Mouse (Mus musculus) lung, embryonic 14.5 days (tissue): ENCODE data around the gene Ablim1. TPM values are rescaled to one million over a fixed set of nuclear protein-coding genes. Genes with fewer than 3 reads are reported as not detected.

Source experiments
- ATAC-seq: fragments of 200-750 bp; cut with Nextera tagmentation; 2 replicates; pipeline ENCODE4 v1.8.0; 2017; ENCODE audit warnings: mild to moderate bottlenecking, moderate TSS enrichment, moderate library complexity; ENCODE audit not compliant: insufficient read depth
- DNase-seq: peaks from one replicate; pipeline ENCODE4 v3.0.0-alpha.2; 2015
- H3K27ac ChIP-seq: fragments of 300-500 bp; sonication (generic); 2 replicates; pipeline ENCODE4 v1.5.1; 2014; ENCODE audit warnings: low read depth, mild to moderate bottlenecking, moderate library complexity
- H3K27me3 ChIP-seq: fragments of 300-500 bp; sonication (generic); 2 replicates; pipeline ENCODE4 v1.6.1; 2014; ENCODE audit warnings: low read length, control low read depth; ENCODE audit not compliant: insufficient read depth
- H3K36me3 ChIP-seq: fragments of 300-500 bp; sonication (generic); 2 replicates; pipeline ENCODE4 v1.6.1; 2014; ENCODE audit warnings: control low read depth; ENCODE audit not compliant: insufficient read depth
- H3K4me1 ChIP-seq: fragments of 300-500 bp; sonication (generic); 2 replicates; pipeline ENCODE4 v1.6.1; 2014; ENCODE audit warnings: antibody characterized with exemption, control low read depth; ENCODE audit not compliant: insufficient read depth
- H3K4me2 ChIP-seq: fragments of 300-500 bp; sonication (generic); 2 replicates; pipeline ENCODE4 v1.6.1; 2014; ENCODE audit warnings: mild to moderate bottlenecking
- H3K4me3 ChIP-seq: fragments of 300-500 bp; sonication (generic); 2 replicates; pipeline ENCODE4 v1.5.1; 2014; ENCODE audit warnings: low read depth, low read length
- H3K9ac ChIP-seq: fragments of 300-500 bp; sonication (generic); 2 replicates; pipeline ENCODE4 v1.6.1; 2014
- H3K9me3 ChIP-seq: fragments of 300-500 bp; sonication (generic); 2 replicates; pipeline ENCODE4 v1.6.1; 2016; ENCODE audit warnings: low read depth, low read length, control low read depth
- CTCF ChIP-seq: IDR thresholded peaks from 2 replicates; pipeline ENCODE4 v1.5.1; 2016; ENCODE audit warnings: antibody characterized with exemption, low read depth
- WGBS: fragments of 180-500 bp; shearing (Covaris S2); extraction: QIAGEN DNeasy Blood & Tissue Kit; methylation state at CpG from one replicate; pipeline ENCODE4 v1.1.7; 2014; 5-methylcytosine and 5-hydroxymethylcytosine counted together
- polyA plus RNA-seq: library from polyadenylated mRNA; unstranded; fragments of >200 nt; fragmentation: Nextera tagmentation; extraction: Ambion mirVana; gene quantifications from 2 replicates; pipeline ENCODE4 v1.2.1, GENCODE M21; 2014

Gene Ablim1
- polyA plus RNA-seq, 1 experiment from 2014 or later: 39.9 TPM

DNA sequence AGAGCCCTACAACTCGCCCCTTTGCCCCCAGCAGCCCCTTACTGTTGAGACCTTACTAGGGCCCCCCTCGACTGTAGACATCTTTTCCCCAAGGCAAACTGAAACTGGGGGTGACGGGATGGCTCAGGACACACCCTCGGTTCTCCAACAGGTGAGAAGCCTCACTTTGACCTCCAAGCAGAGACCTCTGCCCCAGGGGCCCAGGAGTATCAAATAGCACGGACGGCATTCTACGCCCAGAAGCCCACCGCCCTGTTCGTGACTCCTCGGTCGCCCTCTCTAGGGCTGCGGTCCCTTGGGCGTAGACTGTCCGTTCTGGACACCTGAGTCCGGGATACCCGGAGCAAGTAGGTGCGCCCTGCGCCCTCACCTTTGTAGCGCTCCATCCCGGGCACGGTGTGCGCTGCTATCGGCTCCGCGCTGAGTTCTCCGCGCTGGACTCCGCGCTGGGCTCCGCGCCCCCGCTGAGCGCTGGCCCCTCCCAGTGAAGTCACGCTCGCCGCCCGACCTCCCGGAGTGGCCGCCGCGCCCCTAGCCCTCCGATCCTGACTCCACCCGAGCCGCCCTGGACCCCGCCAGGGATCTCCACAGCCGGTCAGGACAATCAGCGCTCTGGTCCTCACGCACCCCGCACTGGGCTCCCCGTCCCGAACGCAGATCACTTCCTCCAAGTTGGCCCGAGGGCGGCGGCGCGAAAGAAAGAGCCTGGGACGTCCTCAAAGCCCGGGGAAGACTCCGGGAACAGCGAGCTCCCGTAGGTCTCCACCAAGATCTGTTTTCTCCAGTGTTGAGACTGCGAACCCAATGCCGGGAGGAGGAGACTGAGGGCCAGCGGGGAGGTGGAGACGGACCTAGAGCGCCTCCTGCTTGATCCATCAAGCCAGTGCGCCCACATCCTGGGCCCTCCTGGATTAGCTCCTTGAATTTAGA, 306.7 kb downstream of the Ablim1 start, which contains the start of gene Afap1l2:
TSS of gene Afap1l2 (minus strand) at position 448 of the 930 bp plus-strand sequence.
- Histone ChIP-seq H3K4me1 (peaks cover 22% of the 10 kb centered on the region), H3K4me3 (peak within 1 kb of the TSS; percentile 61), H3K9ac (peak within 1 kb of the TSS; percentile 66), H3K36me3 (no peaks in the 10 kb centered on the region), H3K27ac (0 out of 2 replicates have a peak within 1 kb of the TSS, but pooled peaks have one; percentile 15), H3K4me2 (peak within 1 kb of the TSS; percentile 94), H3K9me3 (no peaks in the 10 kb centered on the region), H3K27me3 (peaks cover 4% of the 10 kb centered on the region)
- DNase-seq (peak; percentile 80), ATAC-seq (peak; percentile 75)
- peak; percentile 75 for TF ChIP-seq CTCF
- 2% methylated on average over 68 of the region's 68 CpGs for WGBS

DNA sequence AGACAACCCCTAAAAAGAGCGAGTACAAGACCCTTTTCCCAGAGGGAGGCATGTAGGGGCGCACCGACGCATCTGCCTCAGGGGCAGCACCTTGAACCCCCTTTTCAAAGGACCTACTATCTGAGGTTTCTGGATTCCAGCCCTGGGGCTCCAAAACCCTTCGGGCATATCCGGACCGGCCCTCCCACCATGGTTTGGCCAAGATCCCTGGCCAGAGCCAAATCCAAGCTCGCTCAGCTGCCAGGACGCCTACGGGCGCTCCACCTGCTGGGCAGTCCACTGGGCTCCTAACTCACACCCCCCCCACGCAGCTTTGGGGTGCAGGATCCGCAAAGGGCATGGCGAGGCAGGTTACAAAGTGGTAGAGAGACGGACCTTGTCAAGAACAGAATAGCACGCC, 307.4 kb downstream of the Ablim1 start:
- Histone ChIP-seq H3K9ac (peak overlapping the region; percentile 66), H3K4me2 (peak overlapping the region; percentile 94), H3K27me3 (peaks cover 4% of the 10 kb centered on the region), H3K4me1 (peaks cover 28% of the 10 kb centered on the region), H3K36me3 (no peaks in the 10 kb centered on the region), H3K27ac (no peak overlapping the region), H3K9me3 (no peaks in the 10 kb centered on the region), H3K4me3 (peak overlapping the region; percentile 61)
- WGBS: 64% methylated on average over 16 of the region's 16 CpGs
- no peak for ATAC-seq
- TF ChIP-seq CTCF: peak; percentile 6; the same call in 1 of the 2 replicates
- no peak for DNase-seq

DNA sequence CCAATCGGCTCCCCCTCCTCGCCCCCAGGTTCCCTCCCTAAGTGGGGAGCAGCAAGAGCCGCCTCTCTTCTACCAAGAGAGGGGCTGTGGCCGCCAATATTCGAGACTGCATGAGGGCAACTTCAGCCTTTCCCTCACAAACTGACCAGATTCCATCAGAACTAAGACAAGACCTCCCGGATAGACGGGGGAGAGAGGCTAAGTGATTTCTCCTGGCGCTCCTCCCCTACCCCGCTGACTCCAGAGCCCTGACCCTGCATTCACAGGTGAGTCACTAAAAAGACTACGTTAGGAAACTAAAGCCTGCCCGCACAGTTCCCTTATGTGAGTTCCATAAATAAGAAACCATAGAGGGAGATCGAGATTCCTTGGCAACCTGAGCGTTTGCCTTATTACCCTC, 307.9 kb downstream of the Ablim1 start:
- no peak overlapping the region; the same call in 1 of the 2 replicates for H3K9ac ChIP-seq

DNA sequence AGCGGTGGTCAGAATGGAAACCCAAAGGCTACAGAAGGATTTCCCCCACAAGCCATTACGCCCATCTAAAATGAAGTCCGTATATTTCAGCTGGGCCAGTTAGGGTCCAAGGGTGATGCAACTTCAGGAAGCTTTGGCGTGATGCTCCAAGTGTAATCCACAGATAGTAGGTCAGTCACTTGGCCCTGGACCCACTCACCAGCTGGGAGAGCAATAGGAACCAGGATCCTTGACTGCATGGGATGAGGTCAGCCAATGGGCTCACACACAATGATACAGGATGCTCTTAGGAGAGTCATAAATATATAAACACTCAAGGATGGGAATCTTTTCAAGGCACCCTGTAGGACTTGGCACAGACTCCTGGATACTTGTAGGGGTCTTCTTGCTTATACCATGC, 309.7 kb downstream of the Ablim1 start:
- no peak overlapping the region for H3K4me3 ChIP-seq
- no peak overlapping the region for H3K9ac ChIP-seq
- H3K9me3 ChIP-seq: no peaks in the 10 kb centered on the region
- no peak overlapping the region; the same call in 1 of the 2 replicates for H3K27ac ChIP-seq
- ATAC-seq: no peak
- no peak overlapping the region for H3K4me2 ChIP-seq
- H3K36me3 ChIP-seq: no peaks in the 10 kb centered on the region
- peak; percentile 63 for DNase-seq
- TF ChIP-seq CTCF: no peak
- WGBS: 74% methylated on average over 4 of the region's 4 CpGs
- peaks cover 4% of the 10 kb centered on the region for H3K27me3 ChIP-seq
- H3K4me1 ChIP-seq: peaks cover 34% of the 10 kb centered on the region

More for the DNA sequence above, 307.9 kb downstream of the Ablim1 start:
- no peaks in the 10 kb centered on the region for H3K9me3 ChIP-seq
- H3K4me2 ChIP-seq: peak overlapping the region; percentile 94
- H3K27me3 ChIP-seq: peaks cover 4% of the 10 kb centered on the region
- no peak for ATAC-seq
- WGBS: 66% methylated on average over 13 of the region's 13 CpGs
- peaks cover 28% of the 10 kb centered on the region for H3K4me1 ChIP-seq
- peak overlapping the region; percentile 61 for H3K4me3 ChIP-seq
- H3K27ac ChIP-seq: no peak overlapping the region
- no peaks in the 10 kb centered on the region for H3K36me3 ChIP-seq
- no peak for TF ChIP-seq CTCF
- no peak for DNase-seq

DNA sequence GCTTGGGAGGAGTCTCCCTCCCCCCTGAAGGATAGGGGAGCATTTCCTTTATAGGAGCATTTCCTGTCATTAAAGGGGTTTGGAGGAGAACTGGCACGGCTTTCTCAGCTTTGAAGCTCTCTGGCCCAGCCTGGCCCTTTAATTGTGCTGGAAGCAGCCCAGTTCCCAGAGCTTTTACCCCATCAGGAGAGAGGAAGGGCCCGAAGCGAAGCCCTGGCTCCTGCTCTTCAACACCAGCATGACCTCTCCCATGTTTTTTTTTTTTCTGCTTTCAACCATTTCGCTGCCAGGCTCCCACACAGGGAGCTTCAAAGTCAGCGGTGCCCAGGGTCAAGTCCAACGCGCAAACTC, 311.3 kb downstream of the Ablim1 start:
- peaks cover 38% of the 10 kb centered on the region for H3K4me1 ChIP-seq
- peak overlapping the region; percentile 80 for H3K27ac ChIP-seq
- no peaks in the 10 kb centered on the region for H3K9me3 ChIP-seq
- ATAC-seq: peak; percentile 41
- peaks cover 4% of the 10 kb centered on the region for H3K27me3 ChIP-seq
- H3K4me2 ChIP-seq: peak overlapping the region; percentile 47
- H3K36me3 ChIP-seq: no peaks in the 10 kb centered on the region
- 23% methylated on average over 7 of the region's 7 CpGs for WGBS
- TF ChIP-seq CTCF: no peak
- peak; percentile 80 for DNase-seq
- no peak overlapping the region for H3K9ac ChIP-seq
- H3K4me3 ChIP-seq: 0 out of 2 replicates have a peak overlapping the region, but pooled peaks have one; percentile 9

DNA sequence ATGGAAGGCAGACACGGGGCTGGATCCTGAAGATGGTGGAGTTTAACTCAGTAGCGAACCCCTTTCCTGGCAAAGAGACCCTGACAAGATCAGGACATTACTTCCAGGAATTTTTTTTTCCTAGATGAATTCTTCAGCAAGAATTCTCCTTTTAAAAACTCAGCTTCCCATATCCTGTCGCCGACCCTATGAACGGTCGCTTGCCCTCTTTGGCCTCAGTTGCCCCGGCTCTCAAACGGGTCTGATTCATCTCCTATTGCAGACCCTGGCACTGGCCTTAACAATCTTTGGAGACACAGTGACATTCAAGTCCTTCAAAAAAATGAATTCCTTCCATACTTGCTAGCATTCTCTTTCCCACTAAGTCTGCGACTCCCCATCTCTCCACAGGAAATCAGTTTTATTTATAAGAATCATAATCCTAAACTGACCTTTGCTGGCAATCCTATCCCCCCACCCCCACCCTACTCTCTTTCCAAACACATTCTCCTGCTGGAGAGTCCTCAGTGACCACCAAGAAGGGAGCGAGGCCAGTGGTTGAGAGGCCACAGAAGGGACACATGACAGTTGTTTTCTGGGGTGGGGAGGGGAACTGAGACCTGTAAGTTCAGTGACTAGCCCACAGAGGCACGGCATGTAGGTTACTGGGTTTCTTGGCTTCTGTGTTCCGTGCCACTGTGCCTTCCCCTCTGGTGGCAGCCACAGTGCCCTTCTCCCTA, 311.8 kb downstream of the Ablim1 start:
- H3K9me3 ChIP-seq: no peaks in the 10 kb centered on the region
- peaks cover 40% of the 10 kb centered on the region for H3K4me1 ChIP-seq
- H3K4me2 ChIP-seq: peak overlapping the region; percentile 47
- ATAC-seq (peak; percentile 61), DNase-seq (peak; percentile 58)
- peak overlapping the region; percentile 80 for H3K27ac ChIP-seq
- no peak overlapping the region for H3K9ac ChIP-seq
- WGBS: 37% methylated on average over 12 of the region's 12 CpGs
- H3K4me3 ChIP-seq: 0 out of 2 replicates have a peak overlapping the region, but pooled peaks have one; percentile 9
- H3K27me3 ChIP-seq: peaks cover 4% of the 10 kb centered on the region
- no peak; the same call in 1 of the 2 replicates for TF ChIP-seq CTCF
- no peaks in the 10 kb centered on the region for H3K36me3 ChIP-seq

DNA sequence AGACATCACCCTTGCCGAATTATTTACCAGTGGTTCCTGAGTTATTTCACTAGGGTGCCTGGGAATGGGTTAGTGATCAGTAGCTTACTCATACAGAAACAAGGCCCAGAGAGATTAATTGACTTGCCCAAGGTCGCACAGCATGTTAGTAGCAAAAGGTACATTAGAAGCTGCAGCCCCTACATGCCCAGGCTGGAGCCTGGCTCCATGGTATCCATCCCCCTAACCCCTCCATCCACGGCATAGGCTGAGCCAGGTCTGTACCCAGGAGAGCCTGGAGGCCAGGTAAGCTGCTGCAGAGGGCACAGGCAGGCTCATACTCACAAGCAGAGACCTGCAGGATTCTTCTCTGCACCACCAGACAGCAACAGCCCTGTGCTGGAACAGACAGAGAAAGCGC, 312.8 kb downstream of the Ablim1 start:
- no peak for TF ChIP-seq CTCF
- H3K4me2 ChIP-seq: no peak overlapping the region
- H3K4me3 ChIP-seq: no peak overlapping the region
- DNase-seq (no peak), ATAC-seq (no peak)
- H3K9me3 ChIP-seq: no peaks in the 10 kb centered on the region
- H3K9ac ChIP-seq: no peak overlapping the region
- peaks cover 38% of the 10 kb centered on the region for H3K4me1 ChIP-seq
- no peak overlapping the region for H3K27ac ChIP-seq
- no peaks in the 10 kb centered on the region for H3K27me3 ChIP-seq
- WGBS: 82% methylated on average over 4 of the region's 4 CpGs
- no peaks in the 10 kb centered on the region for H3K36me3 ChIP-seq
